Mouse (Mus musculus): Measurements from ENCODE around the gene Acss1.

DNA sequence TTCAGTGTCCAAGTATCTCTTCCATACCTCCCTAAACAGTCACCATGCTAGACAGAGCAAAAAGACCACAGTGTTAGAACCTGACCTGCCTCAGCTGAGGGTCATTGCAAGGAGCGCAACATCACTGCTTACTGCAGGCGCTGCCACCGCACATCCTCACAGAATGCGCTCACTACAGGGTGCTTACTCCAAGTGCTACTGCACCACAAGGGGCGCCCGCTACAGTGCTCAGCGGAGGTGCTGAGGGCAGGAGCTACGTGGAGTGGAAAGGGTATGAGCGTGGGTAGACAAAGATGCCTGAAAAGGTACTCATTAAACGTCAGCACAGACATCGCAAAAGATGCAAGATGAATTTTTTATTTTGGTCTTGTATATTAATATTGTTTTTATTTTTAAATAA is 79.2 kb downstream of the Acss1 start:
- TF ChIP-seq CTCF (IDR thresholded peaks at IDR 0.05; ENCODE audit: low read depth) (no peak), EP300 (IDR thresholded peaks at IDR 0.05; ENCODE audit: low read depth) (no peak)
